Comparison of ENCODE assay signal across 21 mouse cellular contexts in genomic region chr11:41598431-41598830, GRCm38 (mm10).
A peak's percentile ranks its signal among the peaks of the same experiment; 100 is the strongest.
DNase-seq lines count a peak whose midpoint lies in the region; ATAC-seq and TF ChIP-seq lines count a peak whose summit lies in the region.
"Had no signal": no experiment of that assay in that cellular context is flagged by ENCODE, and none has a peak within 500 bp of the region (broad histone marks: within the 10 kb centered on the region; RNA-seq: fewer than 3 reads in every experiment).

No protein-coding gene starts in this region.

- WGBS in hindbrain, embryonic 16.5 days = 80% methylated on average over 6 of the region's 6 CpGs
- 71% methylated on average over 6 of the region's 6 CpGs for WGBS in hindbrain, embryonic 12.5 days
- WGBS in midbrain, postnatal 0 days = 63% methylated on average over 6 of the region's 6 CpGs
- WGBS in midbrain, embryonic 15.5 days = 67% methylated on average over 6 of the region's 6 CpGs

- peak; percentile 79; the same call in 1 of the 2 replicates for ATAC-seq in hindbrain, embryonic 16.5 days
- ATAC-seq in hindbrain, embryonic 12.5 days (ENCODE audit: low FRiP score) = no peak
- no peak; the same call in 1 of the 2 replicates for ATAC-seq in midbrain, postnatal 0 days (ENCODE audit: low FRiP score)
- no peak for ATAC-seq in midbrain, embryonic 15.5 days (replicated peaks)
- ATAC-seq: CD4-positive, CD25-positive, alpha-beta regulatory T cell, adult 4 months; midbrain, embryonic 13.5 days had no signal

- H3ac ChIP-seq in myocyte (ENCODE audit: control insufficient read depth, insufficient read length) = no peak overlapping the region

- TF ChIP-seq POLR2A in myocyte (IDR thresholded peaks at IDR 0.05; ENCODE audit: insufficient read length, low read depth) = no peak

- no peaks in the 10 kb centered on the region for H3K4me1 ChIP-seq in hindbrain, embryonic 16.5 days (ENCODE audit: control insufficient read depth, insufficient read depth, low read depth, low read length)
- no peaks in the 10 kb centered on the region for H3K4me1 ChIP-seq in hindbrain, embryonic 12.5 days
- H3K4me1 ChIP-seq in midbrain, postnatal 0 days (ENCODE audit: insufficient read depth, low read length) = no peaks in the 10 kb centered on the region
- H3K4me1 ChIP-seq in midbrain, embryonic 15.5 days = no peaks in the 10 kb centered on the region
- H3K4me1 ChIP-seq: embryonic facial prominence, embryonic 10.5 days; forebrain, embryonic 10.5 days; limb, embryonic 12.5 days; liver, embryonic 13.5 days; megakaryocyte, embryonic 14.5 days; midbrain, embryonic 13.5 days had no signal

- no peaks in the 10 kb centered on the region for H3K9me3 ChIP-seq in hindbrain, embryonic 16.5 days (ENCODE audit: control insufficient read depth, low read length)
- H3K9me3 ChIP-seq in hindbrain, embryonic 12.5 days (replicated peaks) = no peaks in the 10 kb centered on the region
- no peaks in the 10 kb centered on the region for H3K9me3 ChIP-seq in midbrain, postnatal 0 days (ENCODE audit: low read length)
- no peaks in the 10 kb centered on the region for H3K9me3 ChIP-seq in midbrain, embryonic 15.5 days
- H3K9me3 ChIP-seq: embryonic facial prominence, embryonic 10.5 days; forebrain, embryonic 10.5 days; limb, embryonic 12.5 days; liver, embryonic 13.5 days; megakaryocyte, embryonic 14.5 days; midbrain, embryonic 13.5 days had no signal

- H3K27me3 ChIP-seq in hindbrain, embryonic 16.5 days (replicated peaks; ENCODE audit: control insufficient read depth, insufficient read depth, low read length) = no peaks in the 10 kb centered on the region
- H3K27me3 ChIP-seq in hindbrain, embryonic 12.5 days = no peaks in the 10 kb centered on the region
- H3K27me3 ChIP-seq in midbrain, postnatal 0 days (ENCODE audit: insufficient read depth, low read length) = no peaks in the 10 kb centered on the region
- H3K27me3 ChIP-seq in midbrain, embryonic 15.5 days (replicated peaks) = no peaks in the 10 kb centered on the region
- no peaks in the 10 kb centered on the region for H3K27me3 ChIP-seq in myocyte (ENCODE audit: control insufficient read depth, insufficient read depth, insufficient read length)
- H3K27me3 ChIP-seq: limb, embryonic 12.5 days; liver, embryonic 13.5 days; megakaryocyte, embryonic 14.5 days; midbrain, embryonic 13.5 days had no signal

- H3K4me2 ChIP-seq in hindbrain, embryonic 16.5 days (ENCODE audit: low read length) = no peak overlapping the region
- no peak overlapping the region for H3K4me2 ChIP-seq in hindbrain, embryonic 12.5 days (replicated peaks)
- H3K4me2 ChIP-seq in midbrain, postnatal 0 days (ENCODE audit: low read depth, low read length, poor library complexity, severe bottlenecking) = no peak overlapping the region
- no peak overlapping the region for H3K4me2 ChIP-seq in midbrain, embryonic 15.5 days
- H3K4me2 ChIP-seq in myocyte (ENCODE audit: low read depth) = peak overlapping the region; percentile 20
- H3K4me2 ChIP-seq: heart, embryonic 11.5 days; limb, embryonic 12.5 days; liver, embryonic 13.5 days; midbrain, embryonic 13.5 days had no signal

- H3K27ac ChIP-seq in hindbrain, embryonic 16.5 days (ENCODE audit: low read depth, low read length) = no peak overlapping the region
- no peak overlapping the region for H3K27ac ChIP-seq in hindbrain, embryonic 12.5 days
- no peak overlapping the region for H3K27ac ChIP-seq in midbrain, postnatal 0 days (ENCODE audit: low read depth, low read length)
- no peak overlapping the region for H3K27ac ChIP-seq in midbrain, embryonic 15.5 days
- H3K27ac ChIP-seq: embryonic facial prominence, embryonic 10.5 days; forebrain, embryonic 10.5 days; limb, embryonic 12.5 days; liver, embryonic 13.5 days; midbrain, embryonic 13.5 days had no signal

- no peak overlapping the region for H3K4me3 ChIP-seq in hindbrain, embryonic 16.5 days (ENCODE audit: low read length)
- no peak overlapping the region for H3K4me3 ChIP-seq in hindbrain, embryonic 12.5 days
- H3K4me3 ChIP-seq in midbrain, postnatal 0 days (ENCODE audit: low read depth, low read length) = no peak overlapping the region
- H3K4me3 ChIP-seq in midbrain, embryonic 15.5 days = no peak overlapping the region
- H3K4me3 ChIP-seq in myocyte = no peak overlapping the region
- H3K4me3 ChIP-seq: embryonic facial prominence, embryonic 10.5 days; forebrain, embryonic 10.5 days; limb, embryonic 12.5 days; liver, embryonic 13.5 days; megakaryocyte, embryonic 14.5 days; midbrain, embryonic 13.5 days had no signal

- H3K79me2 ChIP-seq in myocyte (ENCODE audit: control insufficient read depth, insufficient read depth) = no peaks in the 10 kb centered on the region

- H3K9ac ChIP-seq in hindbrain, embryonic 16.5 days (ENCODE audit: low read depth, low read length) = no peak overlapping the region
- no peak overlapping the region for H3K9ac ChIP-seq in hindbrain, embryonic 12.5 days
- no peak overlapping the region for H3K9ac ChIP-seq in midbrain, postnatal 0 days (replicated peaks; ENCODE audit: low read length, poor library complexity, severe bottlenecking)
- no peak overlapping the region for H3K9ac ChIP-seq in midbrain, embryonic 15.5 days
- H3K9ac ChIP-seq: limb, embryonic 12.5 days; liver, embryonic 13.5 days; midbrain, embryonic 13.5 days had no signal

- H3K36me3 ChIP-seq in hindbrain, embryonic 16.5 days (ENCODE audit: control insufficient read depth, insufficient read depth, low read length) = no peaks in the 10 kb centered on the region
- no peaks in the 10 kb centered on the region for H3K36me3 ChIP-seq in hindbrain, embryonic 12.5 days
- no peaks in the 10 kb centered on the region for H3K36me3 ChIP-seq in midbrain, postnatal 0 days (ENCODE audit: insufficient read depth, low read length)
- no peaks in the 10 kb centered on the region for H3K36me3 ChIP-seq in midbrain, embryonic 15.5 days (replicated peaks)
- no peaks in the 10 kb centered on the region for H3K36me3 ChIP-seq in myocyte (ENCODE audit: control insufficient read depth, insufficient read depth)
- H3K36me3 ChIP-seq: embryonic facial prominence, embryonic 10.5 days; forebrain, embryonic 10.5 days; limb, embryonic 12.5 days; liver, embryonic 13.5 days; midbrain, embryonic 13.5 days had no signal

- TF ChIP-seq CTCF in midbrain, postnatal 0 days (IDR thresholded peaks at IDR 0.05) = no peak

- DNase-seq in midbrain, postnatal 0 days (ENCODE audit: low spot score) = peak; percentile 81
- peak; percentile 46 for DNase-seq in cerebellum, adult 9-10 months
- DNase-seq in heart, adult 18-20 months = no peak
- no peak for DNase-seq in natural killer cell, adult 2 months (ENCODE audit: low spot score in 2 of 2)
- DNase-seq: adrenal gland, postnatal 36 days; kidney, adult 18-20 months; liver, embryonic 13.5 days; lung, adult 2 months; lung, postnatal 36 days; thymus, postnatal 36 days had no signal

TF ChIP-seq in myocyte, 11 proteins besides CTCF, POLR2A, EP300 and RAD21:
- no peak for TF ChIP-seq REST (IDR thresholded peaks at IDR 0.05; ENCODE audit: insufficient read depth, insufficient read length)
- TF ChIP-seq CEBPB (IDR thresholded peaks at IDR 0.05; ENCODE audit: insufficient read depth, poor library complexity, severe bottlenecking) = no peak
- no peak for TF ChIP-seq USF1 (IDR thresholded peaks at IDR 0.05; ENCODE audit: low read depth)
- TF ChIP-seq MYOD1 (IDR thresholded peaks at IDR 0.05; ENCODE audit: control insufficient read depth in 1 of 3, insufficient read length in 2 of 3, low read depth in 2 of 3) = no peak
- TF ChIP-seq TCF12 (IDR thresholded peaks at IDR 0.05; ENCODE audit: insufficient read depth, poor library complexity, severe bottlenecking) = no peak
- TF ChIP-seq MYOG (IDR thresholded peaks at IDR 0.05; ENCODE audit: control insufficient read depth in 1 of 3, insufficient read depth in 1 of 3, insufficient read length in 2 of 3, low read depth in 2 of 3) = no peak
- TF ChIP-seq SRF (IDR thresholded peaks at IDR 0.05; ENCODE audit: control insufficient read depth, insufficient read length, low read depth) = no peak
- TF ChIP-seq TCF3 (IDR thresholded peaks at IDR 0.05; ENCODE audit: insufficient read length, low read depth) = no peak
- TF ChIP-seq E2F4 (IDR thresholded peaks at IDR 0.05; ENCODE audit: insufficient read depth) = no peak
- no peak for TF ChIP-seq MAX (IDR thresholded peaks at IDR 0.05; ENCODE audit: low read depth)
- TF ChIP-seq POLR2AphosphoS2 (IDR thresholded peaks at IDR 0.05; ENCODE audit: insufficient read length, low read depth) = no peak
TF ChIP-seq in myocyte: peak in this region for 0.

Comparison
In these comparisons a context has a peak if more than half of its experiments do, and no peak if none do; other contexts are left out.
1. DNase-seq: peak in midbrain, postnatal 0 days (single experiment) and cerebellum, adult 9-10 months (single experiment); none in heart, adult 18-20 months (0 of 2) and natural killer cell, adult 2 months (0 of 2).